Mouse (Mus musculus) forebrain, embryonic 10.5 days (tissue): ENCODE data around the gene Shbg. TPM values are rescaled to one million over a fixed set of nuclear protein-coding genes. Genes with fewer than 3 reads are reported as not detected.

Source experiments
- DNase-seq: peaks from one replicate; pipeline ENCODE4 v3.0.0-alpha.2; 2017; ENCODE audit warnings: low spot score; ENCODE audit errors: extremely low spot score
- H3K27ac ChIP-seq: fragments of 300-500 bp; sonication (generic); 2 replicates; pipeline ENCODE4 v1.5.1; 2016; ENCODE audit warnings: mild to moderate bottlenecking
- H3K27me3 ChIP-seq: fragments of 300-500 bp; sonication (generic); 2 replicates; pipeline ENCODE4 v1.6.1; 2016; ENCODE audit warnings: mild to moderate bottlenecking; ENCODE audit not compliant: poor library complexity, severe bottlenecking
- H3K36me3 ChIP-seq: fragments of 300-500 bp; sonication (generic); replicated peaks from 2 replicates; pipeline ENCODE4 v1.6.1; 2016; ENCODE audit warnings: mild to moderate bottlenecking, moderate library complexity
- H3K4me1 ChIP-seq: fragments of 300-500 bp; sonication (generic); 2 replicates; pipeline ENCODE4 v1.6.1; 2016
- H3K4me3 ChIP-seq: fragments of 300-500 bp; sonication (generic); 2 replicates; pipeline ENCODE4 v1.5.1; 2016; ENCODE audit warnings: mild to moderate bottlenecking, moderate library complexity
- H3K9me3 ChIP-seq: fragments of 300-500 bp; sonication (generic); 2 replicates; pipeline ENCODE4 v1.6.1; 2016; ENCODE audit warnings: mild to moderate bottlenecking, moderate library complexity
- WGBS: fragments of 180-500 bp; shearing (Covaris S2); methylation state at CpG from one replicate; pipeline ENCODE4 v1.1.7; 2016; 5-methylcytosine and 5-hydroxymethylcytosine counted together
- polyA plus RNA-seq: library from polyadenylated mRNA; unstranded; fragments of >200 nt; fragmentation: Nextera tagmentation; extraction: Ambion mirVana; gene quantifications from 2 replicates; pipeline ENCODE4 v1.2.1, GENCODE M21; 2016

Shbg gene
- polyA plus RNA-seq, 1 experiment from 2014 or later, result not detected

DNA sequence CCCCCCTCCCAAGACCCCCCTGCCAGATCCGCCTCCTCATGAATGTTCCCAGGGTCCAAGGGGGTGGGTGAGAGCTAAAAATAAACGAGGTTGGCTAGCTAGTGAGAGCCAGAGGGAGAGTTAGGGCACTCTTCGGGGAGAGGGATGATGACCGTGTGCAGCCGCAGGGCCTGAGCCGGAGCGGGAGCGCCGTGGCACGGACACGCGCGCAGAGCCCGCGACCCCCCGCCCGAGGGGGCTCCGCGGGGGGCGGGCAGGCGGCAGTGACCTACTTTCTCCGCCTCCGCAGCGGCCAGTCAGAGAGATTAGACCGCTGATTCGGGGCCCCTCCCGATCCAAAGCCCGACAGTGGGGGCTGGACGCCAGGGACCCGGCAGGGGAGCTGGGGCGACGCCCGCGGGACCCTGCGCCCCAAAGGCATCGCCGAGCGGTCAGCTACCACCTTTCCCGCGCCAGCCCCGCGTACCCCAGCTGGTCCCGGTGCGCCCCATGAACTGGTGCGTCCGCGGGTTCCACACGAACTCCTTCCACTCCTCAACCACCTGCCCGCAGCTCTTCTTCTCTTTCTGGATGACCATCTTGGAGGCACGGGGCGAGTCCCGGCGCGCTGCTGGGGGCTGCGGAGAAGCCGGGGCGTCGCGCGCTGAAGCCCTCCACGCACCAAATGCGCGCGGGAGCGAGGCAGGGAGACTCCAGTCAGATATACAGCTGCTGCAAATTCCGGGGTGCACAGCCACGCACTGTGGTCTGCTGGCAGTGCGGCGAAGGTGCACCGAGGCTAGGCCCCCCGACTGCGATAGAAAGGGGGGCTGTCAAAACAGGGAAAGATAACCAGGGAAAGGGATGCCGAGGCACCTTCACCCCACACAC is 12.7 kb downstream of the Shbg start:
- Histone ChIP-seq H3K27ac (peak overlapping the region; percentile 84), H3K4me1 (peaks cover 42% of the 10 kb centered on the region), H3K36me3 (no peaks in the 10 kb centered on the region), H3K9me3 (no peaks in the 10 kb centered on the region), H3K4me3 (peak overlapping the region; percentile 64), H3K27me3 (peaks cover 45% of the 10 kb centered on the region)
- DNase-seq, result no peak
- WGBS, result under 1% methylated on average over 73 of the region's 73 CpGs

GRCm38 (mm10) chr11:69604347-69604746 is 13.4 kb downstream of the Shbg start:
- WGBS, result 59% methylated on average over 3 of the region's 3 CpGs
- H3K9me3 ChIP-seq, result no peaks in the 10 kb centered on the region
- H3K4me3 ChIP-seq, result peak overlapping the region; percentile 64
- H3K36me3 ChIP-seq, result no peaks in the 10 kb centered on the region
- H3K4me1 ChIP-seq, result peaks cover 49% of the 10 kb centered on the region
- peak overlapping the region; percentile 84 for H3K27ac ChIP-seq
- peaks cover 45% of the 10 kb centered on the region for H3K27me3 ChIP-seq
- no peak for DNase-seq

DNA sequence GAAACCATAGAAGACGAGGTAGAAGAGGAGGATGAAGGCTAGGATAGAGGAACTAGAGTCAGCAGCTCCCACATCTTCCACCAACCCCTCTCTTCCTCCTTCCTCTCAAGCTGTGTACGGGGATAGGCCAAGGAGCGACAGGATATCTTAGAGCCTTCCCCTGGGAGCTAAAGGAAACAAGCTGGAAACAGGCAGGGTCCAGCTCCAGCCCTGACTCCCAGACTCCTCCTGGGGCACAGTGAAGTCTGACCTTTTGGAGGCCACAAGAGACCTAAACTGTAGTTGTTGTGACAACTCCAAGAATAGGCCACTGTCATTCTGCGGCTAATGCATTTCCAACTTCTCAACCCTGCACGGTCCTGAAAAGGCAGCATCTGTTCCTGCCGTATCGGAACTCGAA is 14.2 kb downstream of the Shbg start:
- H3K9me3 ChIP-seq, result no peaks in the 10 kb centered on the region
- peaks cover 44% of the 10 kb centered on the region for H3K27me3 ChIP-seq
- no peak for DNase-seq
- H3K36me3 ChIP-seq, result no peaks in the 10 kb centered on the region
- H3K4me3 ChIP-seq, result 0 out of 2 replicates have a peak overlapping the region, but pooled peaks have one; percentile 6
- 83% methylated on average over 8 of the region's 8 CpGs for WGBS
- no peak overlapping the region; the same call in 1 of the 2 replicates for H3K27ac ChIP-seq
- peaks cover 52% of the 10 kb centered on the region for H3K4me1 ChIP-seq

GRCm38 (mm10) chr11:69601768-69602167 is 15.9 kb downstream of the Shbg start:
- H3K4me3 ChIP-seq, result no peak overlapping the region

DNA sequence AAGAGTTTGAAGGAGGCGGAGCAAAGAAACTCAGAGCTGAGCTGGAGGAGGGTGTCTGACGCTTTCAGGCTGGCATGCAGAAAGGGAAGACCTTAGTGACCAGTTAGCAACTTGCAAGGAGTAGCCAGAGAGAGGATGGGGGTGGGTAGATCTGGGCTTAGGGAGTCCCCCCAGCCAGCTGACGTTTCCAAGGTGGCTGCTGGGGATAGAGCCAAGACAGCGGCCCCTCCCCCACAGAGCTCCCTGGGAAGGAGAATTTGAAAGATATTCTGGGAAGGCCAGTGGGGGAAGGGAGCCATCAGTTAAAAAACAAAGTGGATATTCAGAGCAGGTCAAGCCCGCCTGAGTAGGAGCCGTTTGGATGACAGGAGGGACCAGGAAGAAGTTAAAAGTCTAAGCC is 17.6 kb downstream of the Shbg start:
- H3K4me3 ChIP-seq, result peak overlapping the region; percentile 31; the same call in 1 of the 2 replicates
- DNase-seq, result peak; percentile 48
- peaks cover 38% of the 10 kb centered on the region for H3K4me1 ChIP-seq
- peak overlapping the region; percentile 72 for H3K27ac ChIP-seq
- peaks cover 7% of the 10 kb centered on the region; the same call in 1 of the 2 replicates for H3K36me3 ChIP-seq
- H3K9me3 ChIP-seq, result no peaks in the 10 kb centered on the region
- H3K27me3 ChIP-seq, result peaks cover 32% of the 10 kb centered on the region
- WGBS, result 9% methylated on average over 6 of the region's 6 CpGs

More at GRCm38 (mm10) chr11:69601768-69602167, 15.9 kb downstream of the Shbg start:
- Histone ChIP-seq H3K27ac (no peak overlapping the region), H3K27me3 (peaks cover 39% of the 10 kb centered on the region), H3K36me3 (no peaks in the 10 kb centered on the region), H3K4me1 (peaks cover 52% of the 10 kb centered on the region), H3K9me3 (no peaks in the 10 kb centered on the region)
- WGBS, result 91% methylated on average over 3 of the region's 3 CpGs
- DNase-seq, result no peak

- Histone ChIP-seq H3K27me3 (peaks cover 26% of the 10 kb centered on the region), H3K36me3 (peaks cover 12% of the 10 kb centered on the region), H3K9me3 (no peaks in the 10 kb centered on the region), H3K4me1 (peaks cover 32% of the 10 kb centered on the region), H3K4me3 (peak overlapping the region; percentile 31), H3K27ac (peak overlapping the region; percentile 72)
- no peak for DNase-seq
- 10% methylated on average over 9 of the region's 9 CpGs for WGBS
Observed at GRCm38 (mm10) chr11:69599436-69599835, 18.3 kb downstream of the Shbg start.

DNA sequence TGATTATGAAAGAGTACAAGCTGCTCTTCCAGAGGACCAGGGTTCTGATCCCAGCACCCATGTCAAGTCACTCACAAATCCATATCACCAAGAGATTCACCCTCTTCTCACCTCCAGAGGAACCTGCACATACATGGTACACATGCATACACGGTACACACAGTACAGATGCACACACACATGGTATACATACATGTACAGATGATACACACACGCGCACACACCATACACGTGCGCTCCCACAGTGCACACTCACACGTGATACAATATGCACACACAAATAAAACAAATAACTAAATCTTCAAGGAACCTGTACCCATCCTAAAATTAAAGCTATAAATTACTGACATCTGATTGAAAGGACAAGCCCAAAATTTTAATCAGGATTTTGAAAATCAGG is 22.9 kb downstream of the Shbg start:
- Histone ChIP-seq H3K36me3 (peaks cover 55% of the 10 kb centered on the region), H3K9me3 (no peaks in the 10 kb centered on the region), H3K27ac (no peak overlapping the region), H3K4me1 (peaks cover 12% of the 10 kb centered on the region), H3K4me3 (no peak overlapping the region), H3K27me3 (no peaks in the 10 kb centered on the region)
- 96% methylated on average over 6 of the region's 6 CpGs for WGBS
- DNase-seq, result no peak

DNA sequence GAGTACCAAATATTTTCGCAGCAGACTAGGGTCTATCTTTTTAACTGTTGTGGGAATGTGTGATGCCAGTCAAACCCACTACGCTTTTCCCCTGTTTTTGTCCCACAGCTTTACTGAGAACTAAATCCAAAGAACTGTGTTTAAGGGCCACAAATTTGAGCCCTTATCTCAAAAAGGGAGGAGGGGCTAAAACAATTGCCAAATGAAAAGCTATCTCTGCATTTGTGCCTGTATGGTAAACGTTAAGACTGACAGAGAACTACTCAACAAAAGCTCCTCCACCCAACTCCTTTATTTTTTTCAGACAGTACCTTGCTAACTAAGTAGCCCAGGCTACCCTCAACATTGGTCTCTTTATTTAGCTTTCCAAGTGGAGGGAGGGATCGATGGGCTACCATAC is 24.9 kb downstream of the Shbg start:
- Histone ChIP-seq H3K27ac (no peak overlapping the region), H3K4me3 (no peak overlapping the region), H3K27me3 (no peaks in the 10 kb centered on the region), H3K36me3 (peaks cover 76% of the 10 kb centered on the region), H3K9me3 (no peaks in the 10 kb centered on the region), H3K4me1 (peaks cover 4% of the 10 kb centered on the region; the same call in 1 of the 2 replicates)
- no peak for DNase-seq
- 91% methylated on average over 4 of the region's 4 CpGs for WGBS

GRCm38 (mm10) chr11:69591899-69592637 is 25.6 kb downstream of the Shbg start:
- no peaks in the 10 kb centered on the region for H3K27me3 ChIP-seq
- peaks cover 4% of the 10 kb centered on the region; the same call in 1 of the 2 replicates for H3K4me1 ChIP-seq
- DNase-seq, result no peak
- no peak overlapping the region for H3K27ac ChIP-seq
- peaks cover 83% of the 10 kb centered on the region for H3K36me3 ChIP-seq
- 83% methylated on average over 7 of the region's 7 CpGs for WGBS
- no peak overlapping the region for H3K4me3 ChIP-seq
- H3K9me3 ChIP-seq, result no peaks in the 10 kb centered on the region

- WGBS, result 87% methylated on average over 3 of the region's 3 CpGs
- Histone ChIP-seq H3K27me3 (no peaks in the 10 kb centered on the region), H3K27ac (no peak overlapping the region), H3K4me3 (no peak overlapping the region), H3K4me1 (peaks cover 4% of the 10 kb centered on the region; the same call in 1 of the 2 replicates), H3K9me3 (no peaks in the 10 kb centered on the region), H3K36me3 (peaks cover 89% of the 10 kb centered on the region)
- DNase-seq, result no peak
Observed at GRCm38 (mm10) chr11:69591424-69591823, 26.3 kb downstream of the Shbg start.

- 94% methylated on average over 8 of the region's 8 CpGs for WGBS
- Histone ChIP-seq H3K4me1 (peaks cover 4% of the 10 kb centered on the region; the same call in 1 of the 2 replicates), H3K9me3 (no peaks in the 10 kb centered on the region), H3K27me3 (no peaks in the 10 kb centered on the region), H3K4me3 (no peak overlapping the region), H3K36me3 (peaks cover 92% of the 10 kb centered on the region), H3K27ac (no peak overlapping the region)
- DNase-seq, result no peak
Observed at GRCm38 (mm10) chr11:69590622-69591021, 27.1 kb downstream of the Shbg start.

GRCm38 (mm10) chr11:69589207-69589834 is 28.4 kb downstream of the Shbg start:
- 92% methylated on average over 22 of the region's 22 CpGs for WGBS
- no peak overlapping the region for H3K4me3 ChIP-seq

More at GRCm38 (mm10) chr11:69589207-69589834, 28.4 kb downstream of the Shbg start:
- peaks cover 14% of the 10 kb centered on the region for H3K4me1 ChIP-seq
- H3K27ac ChIP-seq, result no peak overlapping the region
- no peak for DNase-seq
- no peaks in the 10 kb centered on the region for H3K9me3 ChIP-seq
- H3K36me3 ChIP-seq, result peaks cover 91% of the 10 kb centered on the region
- no peaks in the 10 kb centered on the region for H3K27me3 ChIP-seq
